Mouse (Mus musculus): ENCODE data around the gene Kcnq5. TPM values are rescaled to one million over a fixed set of nuclear protein-coding genes. Genes with fewer than 3 reads are reported as not detected.

Gene Kcnq5
- polyA plus RNA-seq, 1 experiment = 0.87 TPM

- no peaks in the 10 kb centered on the region for H3K9me3 ChIP-seq (replicated peaks; ENCODE audit: control insufficient read depth, insufficient read depth, low read length, poor library complexity, severe bottlenecking)
- TF ChIP-seq POLR2A (IDR thresholded peaks at IDR 0.05; ENCODE audit: insufficient read depth, low read length) = no peak
- no peak for TF ChIP-seq CTCF (IDR thresholded peaks at IDR 0.05; ENCODE audit: low read depth, low read length)
- no peak for TF ChIP-seq EP300 (IDR thresholded peaks at IDR 0.05; ENCODE audit: insufficient read depth, low read depth, low read length)
- no peaks in the 10 kb centered on the region for H3K4me1 ChIP-seq (ENCODE audit: control insufficient read depth, insufficient read depth, low read length)
- no peaks in the 10 kb centered on the region for H3K27me3 ChIP-seq (ENCODE audit: control insufficient read depth, insufficient read depth, low read length, poor library complexity, severe bottlenecking)
- no peaks in the 10 kb centered on the region for H3K36me3 ChIP-seq (ENCODE audit: control insufficient read depth, insufficient read depth, low read length, poor library complexity, severe bottlenecking)
- H3K27ac ChIP-seq (ENCODE audit: insufficient read depth, low read length) = no peak overlapping the region
- H3K4me3 ChIP-seq (ENCODE audit: low read depth, low read length) = no peak overlapping the region
- H3K9ac ChIP-seq (ENCODE audit: low read depth, poor library complexity, severe bottlenecking) = no peak overlapping the region
These were observed 125.4 kb downstream of the Kcnq5 start for GRCm38 (mm10) chr1:21836337-21836736.

GRCm38 (mm10) chr1:21829909-21830455, 131.8 kb downstream of the Kcnq5 start:
- Histone ChIP-seq H3K27ac (ENCODE audit: insufficient read depth, low read length) (no peak overlapping the region), H3K36me3 (ENCODE audit: control insufficient read depth, insufficient read depth, low read length, poor library complexity, severe bottlenecking) (no peaks in the 10 kb centered on the region), H3K9ac (ENCODE audit: low read depth, poor library complexity, severe bottlenecking) (no peak overlapping the region), H3K4me1 (ENCODE audit: control insufficient read depth, insufficient read depth, low read length) (no peaks in the 10 kb centered on the region), H3K9me3 (replicated peaks; ENCODE audit: control insufficient read depth, insufficient read depth, low read length, poor library complexity, severe bottlenecking) (no peaks in the 10 kb centered on the region), H3K27me3 (ENCODE audit: control insufficient read depth, insufficient read depth, low read length, poor library complexity, severe bottlenecking) (no peaks in the 10 kb centered on the region), H3K4me3 (ENCODE audit: low read depth, low read length) (no peak overlapping the region)
- TF ChIP-seq POLR2A (IDR thresholded peaks at IDR 0.05; ENCODE audit: insufficient read depth, low read length) (no peak), CTCF (IDR thresholded peaks at IDR 0.05; ENCODE audit: low read depth, low read length) (no peak), EP300 (IDR thresholded peaks at IDR 0.05; ENCODE audit: insufficient read depth, low read depth, low read length) (no peak)

- no peak overlapping the region for H3K4me3 ChIP-seq (ENCODE audit: low read depth, low read length)
- no peaks in the 10 kb centered on the region for H3K27me3 ChIP-seq (ENCODE audit: control insufficient read depth, insufficient read depth, low read length, poor library complexity, severe bottlenecking)
- H3K27ac ChIP-seq (ENCODE audit: insufficient read depth, low read length) = no peak overlapping the region
- H3K36me3 ChIP-seq (ENCODE audit: control insufficient read depth, insufficient read depth, low read length, poor library complexity, severe bottlenecking) = no peaks in the 10 kb centered on the region
- H3K4me1 ChIP-seq (ENCODE audit: control insufficient read depth, insufficient read depth, low read length) = no peaks in the 10 kb centered on the region
- TF ChIP-seq CTCF (IDR thresholded peaks at IDR 0.05; ENCODE audit: low read depth, low read length) (no peak), POLR2A (IDR thresholded peaks at IDR 0.05; ENCODE audit: insufficient read depth, low read length) (no peak), EP300 (IDR thresholded peaks at IDR 0.05; ENCODE audit: insufficient read depth, low read depth, low read length) (no peak)
- no peaks in the 10 kb centered on the region for H3K9me3 ChIP-seq (replicated peaks; ENCODE audit: control insufficient read depth, insufficient read depth, low read length, poor library complexity, severe bottlenecking)
- H3K9ac ChIP-seq (ENCODE audit: low read depth, poor library complexity, severe bottlenecking) = no peak overlapping the region
These were observed 141.6 kb downstream of the Kcnq5 start for GRCm38 (mm10) chr1:21820066-21820630.

GRCm38 (mm10) chr1:21805064-21805463, 156.7 kb downstream of the Kcnq5 start:
- Histone ChIP-seq H3K4me1 (ENCODE audit: control insufficient read depth, insufficient read depth, low read length) (no peaks in the 10 kb centered on the region), H3K27me3 (ENCODE audit: control insufficient read depth, insufficient read depth, low read length, poor library complexity, severe bottlenecking) (no peaks in the 10 kb centered on the region), H3K27ac (ENCODE audit: insufficient read depth, low read length) (no peak overlapping the region), H3K36me3 (ENCODE audit: control insufficient read depth, insufficient read depth, low read length, poor library complexity, severe bottlenecking) (no peaks in the 10 kb centered on the region), H3K9ac (ENCODE audit: low read depth, poor library complexity, severe bottlenecking) (no peak overlapping the region), H3K4me3 (ENCODE audit: low read depth, low read length) (no peak overlapping the region), H3K9me3 (replicated peaks; ENCODE audit: control insufficient read depth, insufficient read depth, low read length, poor library complexity, severe bottlenecking) (no peaks in the 10 kb centered on the region)
- TF ChIP-seq CTCF (IDR thresholded peaks at IDR 0.05; ENCODE audit: low read depth, low read length) (no peak), EP300 (IDR thresholded peaks at IDR 0.05; ENCODE audit: insufficient read depth, low read depth, low read length) (no peak), POLR2A (IDR thresholded peaks at IDR 0.05; ENCODE audit: insufficient read depth, low read length) (no peak)

- no peak for TF ChIP-seq CTCF (IDR thresholded peaks at IDR 0.05; ENCODE audit: low read depth, low read length)
- TF ChIP-seq EP300 (IDR thresholded peaks at IDR 0.05; ENCODE audit: insufficient read depth, low read depth, low read length) = no peak
- no peak for TF ChIP-seq POLR2A (IDR thresholded peaks at IDR 0.05; ENCODE audit: insufficient read depth, low read length)
- H3K4me3 ChIP-seq (ENCODE audit: low read depth, low read length) = no peak overlapping the region
- no peaks in the 10 kb centered on the region for H3K9me3 ChIP-seq (replicated peaks; ENCODE audit: control insufficient read depth, insufficient read depth, low read length, poor library complexity, severe bottlenecking)
- H3K4me1 ChIP-seq (ENCODE audit: control insufficient read depth, insufficient read depth, low read length) = no peaks in the 10 kb centered on the region
- no peak overlapping the region for H3K27ac ChIP-seq (ENCODE audit: insufficient read depth, low read length)
- H3K9ac ChIP-seq (ENCODE audit: low read depth, poor library complexity, severe bottlenecking) = no peak overlapping the region
- H3K27me3 ChIP-seq (ENCODE audit: control insufficient read depth, insufficient read depth, low read length, poor library complexity, severe bottlenecking) = no peaks in the 10 kb centered on the region
- H3K36me3 ChIP-seq (ENCODE audit: control insufficient read depth, insufficient read depth, low read length, poor library complexity, severe bottlenecking) = no peaks in the 10 kb centered on the region
These were observed 157.3 kb downstream of the Kcnq5 start for GRCm38 (mm10) chr1:21804477-21804866.

GRCm38 (mm10) chr1:21803751-21804476, 157.8 kb downstream of the Kcnq5 start:
- H3K36me3 ChIP-seq (ENCODE audit: control insufficient read depth, insufficient read depth, low read length, poor library complexity, severe bottlenecking) = no peaks in the 10 kb centered on the region
- TF ChIP-seq POLR2A (IDR thresholded peaks at IDR 0.05; ENCODE audit: insufficient read depth, low read length) (no peak), EP300 (IDR thresholded peaks at IDR 0.05; ENCODE audit: insufficient read depth, low read depth, low read length) (no peak)
- H3K4me3 ChIP-seq (ENCODE audit: low read depth, low read length) = no peak overlapping the region
- H3K9me3 ChIP-seq (replicated peaks; ENCODE audit: control insufficient read depth, insufficient read depth, low read length, poor library complexity, severe bottlenecking) = no peaks in the 10 kb centered on the region
- H3K27ac ChIP-seq (ENCODE audit: insufficient read depth, low read length) = no peak overlapping the region
- H3K27me3 ChIP-seq (ENCODE audit: control insufficient read depth, insufficient read depth, low read length, poor library complexity, severe bottlenecking) = no peaks in the 10 kb centered on the region
- H3K9ac ChIP-seq (ENCODE audit: low read depth, poor library complexity, severe bottlenecking) = no peak overlapping the region
- H3K4me1 ChIP-seq (ENCODE audit: control insufficient read depth, insufficient read depth, low read length) = no peaks in the 10 kb centered on the region

All from ES-Bruce4 (cell line).